Mouse (Mus musculus) limb, embryonic 14.5 days (tissue): Measurements from ENCODE around the gene Rab3b. TPM values are rescaled to one million over a fixed set of nuclear protein-coding genes. Genes with fewer than 3 reads are reported as not detected.

Source experiments
- ATAC-seq: fragments of 200-750 bp; cut with Nextera tagmentation; 2 replicates; pipeline ENCODE4 v1.8.0; 2017; ENCODE audit warnings: low read depth, moderate number of reproducible peaks, moderate TSS enrichment; ENCODE audit not compliant: low FRiP score
- DNase-seq: peaks from one replicate; pipeline ENCODE4 v3.0.0-alpha.2; 2015; ENCODE audit warnings: low spot score
- H3K27ac ChIP-seq: fragments of 300-500 bp; sonication (generic); replicated peaks from 2 replicates; pipeline ENCODE4 v1.5.1; 2014; ENCODE audit warnings: low read depth, mild to moderate bottlenecking, low read length, moderate library complexity, mixed read lengths
- H3K27me3 ChIP-seq: fragments of 300-500 bp; sonication (generic); 2 replicates; pipeline ENCODE4 v1.6.1; 2014; ENCODE audit warnings: low read length, mixed read lengths; ENCODE audit not compliant: control insufficient read depth, insufficient read depth
- H3K36me3 ChIP-seq: fragments of 300-500 bp; sonication (generic); 2 replicates; pipeline ENCODE4 v1.6.1; 2014; ENCODE audit warnings: mild to moderate bottlenecking, low read length, moderate library complexity, mixed read lengths; ENCODE audit not compliant: control insufficient read depth, insufficient read depth
- H3K4me1 ChIP-seq: fragments of 300-500 bp; sonication (generic); 2 replicates; pipeline ENCODE4 v1.6.1; 2014; ENCODE audit warnings: antibody characterized with exemption, low read length, mixed read lengths; ENCODE audit not compliant: control insufficient read depth, insufficient read depth
- H3K4me2 ChIP-seq: fragments of 300-500 bp; sonication (generic); replicated peaks from 2 replicates; pipeline ENCODE4 v1.6.1; 2014; ENCODE audit warnings: low read depth, mild to moderate bottlenecking, low read length, moderate library complexity; ENCODE audit not compliant: severe bottlenecking
- H3K4me3 ChIP-seq: fragments of 300-500 bp; sonication (generic); replicated peaks from 2 replicates; pipeline ENCODE4 v1.5.1; 2014; ENCODE audit warnings: low read length
- H3K9ac ChIP-seq: fragments of 300-500 bp; sonication (generic); 2 replicates; pipeline ENCODE4 v1.6.1; 2014; ENCODE audit warnings: mild to moderate bottlenecking, low read depth, low read length, moderate library complexity; ENCODE audit not compliant: severe bottlenecking
- H3K9me3 ChIP-seq: fragments of 300-500 bp; sonication (generic); 2 replicates; pipeline ENCODE4 v1.6.1; 2016; ENCODE audit warnings: low read length; ENCODE audit not compliant: control insufficient read depth
- POLR2A ChIP-seq: fragments of 200-500 bp; IDR thresholded peaks from 2 replicates; pipeline ENCODE4 v1.8.0; 2012; ENCODE audit warnings: inconsistent platforms, mild to moderate bottlenecking, moderate library complexity, borderline replicate concordance; ENCODE audit not compliant: insufficient read depth, insufficient read length; ENCODE audit errors: extremely low read depth
- WGBS: fragments of 180-500 bp; shearing (Covaris S2); extraction: QIAGEN DNeasy Blood & Tissue Kit; methylation state at CpG from one replicate; pipeline ENCODE4 v1.1.7; 2014; 5-methylcytosine and 5-hydroxymethylcytosine counted together
- polyA plus RNA-seq, 2 experiments: library from polyadenylated mRNA; depleted of rRNA in 1 of 2; stranded (reverse) in 1 of 2; unstranded in 1 of 2; fragments of >200 nt; fragmentation: Nextera tagmentation in 1 of 2; extraction: Ambion mirVana in 1 of 2; gene quantifications; 2 replicates each; pipeline versions ENCODE4 v1.2.1 to v1.2.3; 2012 to 2014

Rab3b gene
- polyA plus RNA-seq, 2 experiments, result 9.8 to 15.0 TPM

DNA sequence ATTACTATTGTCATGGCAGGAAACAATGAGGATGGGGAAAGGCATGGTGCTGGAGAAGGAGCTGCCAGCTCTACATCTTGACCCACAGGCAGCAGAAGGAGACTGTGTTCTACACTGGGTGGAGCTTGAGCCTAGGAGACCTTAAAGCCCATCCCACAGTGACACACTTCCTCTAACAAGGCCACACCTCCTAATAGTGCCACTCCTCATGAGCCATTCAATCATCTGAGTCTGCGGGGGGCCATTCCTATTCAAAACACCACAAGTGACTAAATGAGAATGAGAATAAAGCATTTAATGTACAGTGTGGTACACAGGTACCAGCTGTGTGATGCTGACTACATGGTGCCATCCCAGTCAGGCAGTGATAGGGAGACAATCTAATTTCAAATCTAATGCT is 71.3 kb downstream of the Rab3b start:
- Histone ChIP-seq H3K27me3 (no peaks in the 10 kb centered on the region), H3K36me3 (no peaks in the 10 kb centered on the region)

GRCm38 (mm10) chr4:108951663-108952062 is 72.8 kb downstream of the Rab3b start:
- TF ChIP-seq POLR2A, result no peak
- Histone ChIP-seq H3K4me3 (no peak overlapping the region), H3K4me1 (no peaks in the 10 kb centered on the region), H3K36me3 (no peaks in the 10 kb centered on the region), H3K27me3 (no peaks in the 10 kb centered on the region), H3K4me2 (no peak overlapping the region), H3K9me3 (no peaks in the 10 kb centered on the region), H3K9ac (no peak overlapping the region), H3K27ac (no peak overlapping the region)
- ATAC-seq, result no peak
- WGBS, result 80% methylated on average over 4 of the region's 4 CpGs
- DNase-seq, result no peak

More for the DNA sequence above, 71.3 kb downstream of the Rab3b start:
- H3K4me3 ChIP-seq, result no peak overlapping the region
- TF ChIP-seq POLR2A, result no peak
- H3K9ac ChIP-seq, result no peak overlapping the region
- no peak overlapping the region for H3K27ac ChIP-seq
- no peaks in the 10 kb centered on the region for H3K9me3 ChIP-seq
- ATAC-seq (no peak), DNase-seq (no peak)
- H3K4me1 ChIP-seq, result no peaks in the 10 kb centered on the region
- no peak overlapping the region for H3K4me2 ChIP-seq
- 89% methylated on average over 1 of the region's 1 CpGs for WGBS

DNA sequence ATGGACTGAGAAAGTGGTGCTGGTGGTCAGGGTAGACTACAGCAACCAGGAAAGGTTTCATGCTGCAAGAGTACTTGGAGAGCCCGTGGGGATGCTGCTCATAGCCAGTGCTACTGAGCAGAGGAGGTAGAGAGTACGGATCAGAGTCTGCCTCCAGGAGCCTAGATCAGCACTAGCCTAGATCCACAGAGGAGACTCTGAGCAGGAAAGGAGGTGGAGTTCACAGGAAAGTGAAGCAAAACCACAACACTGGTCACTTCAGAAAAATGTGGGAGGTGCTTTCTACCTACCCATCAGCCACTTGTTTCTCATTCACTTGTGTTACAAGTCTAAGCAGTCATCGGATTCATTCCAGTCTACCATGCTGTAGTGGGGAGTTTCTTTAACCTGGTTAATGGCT is 80.8 kb downstream of the Rab3b start:
- WGBS, result 85% methylated on average over 3 of the region's 3 CpGs
- ATAC-seq, result no peak
- TF ChIP-seq POLR2A, result no peak
- Histone ChIP-seq H3K27me3 (no peaks in the 10 kb centered on the region), H3K9me3 (no peaks in the 10 kb centered on the region), H3K9ac (no peak overlapping the region), H3K27ac (no peak overlapping the region), H3K36me3 (no peaks in the 10 kb centered on the region), H3K4me1 (no peaks in the 10 kb centered on the region), H3K4me3 (no peak overlapping the region), H3K4me2 (no peak overlapping the region)
- DNase-seq, result no peak

GRCm38 (mm10) chr4:108960619-108961460 is 82.0 kb downstream of the Rab3b start:
- Histone ChIP-seq H3K27me3 (no peaks in the 10 kb centered on the region), H3K4me3 (no peak overlapping the region), H3K9me3 (no peaks in the 10 kb centered on the region), H3K9ac (no peak overlapping the region), H3K36me3 (no peaks in the 10 kb centered on the region), H3K27ac (no peak overlapping the region), H3K4me1 (no peaks in the 10 kb centered on the region), H3K4me2 (no peak overlapping the region)
- TF ChIP-seq POLR2A, result no peak
- 80% methylated on average over 4 of the region's 4 CpGs for WGBS
- no peak for DNase-seq
- no peak for ATAC-seq

- no peak for TF ChIP-seq POLR2A
- no peak for DNase-seq
- Histone ChIP-seq H3K4me3 (no peak overlapping the region), H3K27me3 (no peaks in the 10 kb centered on the region), H3K27ac (no peak overlapping the region), H3K9me3 (no peaks in the 10 kb centered on the region), H3K36me3 (no peaks in the 10 kb centered on the region), H3K4me2 (no peak overlapping the region), H3K9ac (no peak overlapping the region), H3K4me1 (no peaks in the 10 kb centered on the region)
- WGBS, result 82% methylated on average over 6 of the region's 6 CpGs
- ATAC-seq, result no peak
Observed at GRCm38 (mm10) chr4:108963017-108963416, 84.2 kb downstream of the Rab3b start.

- ATAC-seq (no peak), DNase-seq (no peak)
- Histone ChIP-seq H3K4me1 (no peaks in the 10 kb centered on the region), H3K36me3 (no peaks in the 10 kb centered on the region), H3K9ac (no peak overlapping the region), H3K27ac (no peak overlapping the region), H3K9me3 (no peaks in the 10 kb centered on the region), H3K4me3 (no peak overlapping the region), H3K27me3 (no peaks in the 10 kb centered on the region), H3K4me2 (no peak overlapping the region)
- no peak for TF ChIP-seq POLR2A
- 84% methylated on average over 3 of the region's 3 CpGs for WGBS
Observed at GRCm38 (mm10) chr4:108969517-108969916, 90.7 kb downstream of the Rab3b start.
